Mouse (Mus musculus): Measurements from ENCODE around the gene Gm14444.
"Not testable (repeated sequence)": the region's sequence is repeated elsewhere in the genome, so short reads cannot be mapped to it uniquely, and the experiment has no call there.

- TF ChIP-seq CTCF, POLR2A (IDR thresholded peaks at IDR 0.05; ENCODE audit: extremely low read depth, insufficient read depth, low read length): not testable (repeated sequence)
These were observed at the start of gene Gm14444 for GRCm38 (mm10) chr2:175010022-175010421.
